Mouse (Mus musculus) c-Kit-positive CD71-positive TER-119-positive erythroid progenitor cells, embryonic 14.5 days (primary cell): Measurements from ENCODE around the gene Zfp706.

Experiments used
- DNase-seq: peaks from one replicate; pipeline ENCODE4 v3.0.0-alpha.2; 2013; ENCODE audit warnings: low spot score

Zfp706 gene

DNA sequence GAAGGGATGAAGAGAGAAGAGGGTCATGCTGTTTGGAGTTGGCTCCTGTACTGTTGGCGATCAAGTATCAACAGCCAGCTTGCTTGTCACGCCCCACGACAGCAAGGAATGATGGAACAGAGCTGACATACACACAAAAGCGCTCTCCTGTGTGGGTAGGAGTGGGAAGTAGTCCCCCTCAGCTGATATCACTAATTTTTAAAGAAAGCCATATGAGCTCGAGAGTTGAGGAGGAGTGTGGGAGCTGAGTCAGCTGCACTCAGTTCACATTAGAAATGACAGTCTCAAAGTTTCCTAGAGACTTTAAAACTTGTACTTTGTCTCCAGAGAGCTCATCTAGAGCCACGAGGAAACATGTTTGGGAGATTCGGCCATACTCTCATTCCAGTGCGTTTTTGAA is 29.8 kb downstream of the Zfp706 start:
- DNase-seq = no peak

- no peak for DNase-seq
Measured at GRCm38 (mm10) chr15:36975690-36976089, 31.9 kb downstream of the Zfp706 start.

GRCm38 (mm10) chr15:36975256-36975620 is 32.3 kb downstream of the Zfp706 start:
- no peak for DNase-seq

DNA sequence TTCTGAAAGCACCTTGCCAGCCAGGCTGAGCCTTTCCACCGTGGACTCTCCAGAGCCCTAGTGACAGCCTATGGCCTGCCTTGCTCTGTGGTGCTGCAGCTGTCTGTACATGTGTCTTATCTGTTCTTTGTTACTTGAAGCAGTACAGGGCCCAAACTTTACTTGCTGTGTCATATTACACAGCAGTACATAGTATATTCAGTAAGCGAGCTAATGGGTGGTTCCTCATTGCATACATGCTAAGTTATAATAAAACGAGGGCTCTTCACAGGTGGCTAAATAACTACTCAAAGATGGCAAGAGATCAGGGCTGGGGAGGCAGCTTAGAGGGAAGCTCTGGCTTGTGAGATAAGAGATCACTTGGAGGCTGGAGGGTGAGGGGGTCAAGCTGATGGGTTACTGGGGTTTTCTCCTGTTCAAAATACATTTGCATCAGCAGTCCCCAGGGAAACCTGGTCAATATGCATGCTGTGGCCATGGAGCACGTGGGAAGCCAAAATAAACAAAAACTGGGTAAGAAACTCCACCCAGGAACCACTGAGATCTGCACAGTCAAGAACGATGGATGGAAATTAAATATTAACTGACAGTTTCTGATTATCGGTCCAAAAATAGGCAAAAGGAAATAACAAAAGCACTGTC is 32.8 kb downstream of the Zfp706 start:
- DNase-seq = no peak

GRCm38 (mm10) chr15:36973714-36974113 is 33.9 kb downstream of the Zfp706 start:
- no peak for DNase-seq

DNA sequence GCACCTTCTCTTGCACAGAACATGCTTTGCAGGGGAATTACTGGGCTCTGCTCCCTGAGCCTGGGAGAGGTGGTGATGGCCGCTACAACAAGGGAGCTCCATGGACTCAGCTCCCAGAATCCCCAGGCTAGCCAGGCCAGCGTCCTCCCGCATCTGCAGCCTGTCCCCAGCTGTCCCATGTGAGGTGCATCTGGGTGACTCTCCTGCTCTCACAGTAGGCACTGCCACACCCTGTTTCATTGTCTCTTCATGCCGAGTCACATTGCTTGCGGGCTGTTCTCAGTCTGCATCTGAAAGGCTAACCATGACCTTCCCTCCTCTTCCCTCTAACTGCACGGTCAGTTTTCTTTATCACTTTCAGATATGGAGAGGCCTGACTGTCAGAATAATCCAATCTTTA is 34.3 kb downstream of the Zfp706 start:
- no peak for DNase-seq

GRCm38 (mm10) chr15:36969794-36970193 is 37.8 kb downstream of the Zfp706 start:
- DNase-seq = no peak

DNA sequence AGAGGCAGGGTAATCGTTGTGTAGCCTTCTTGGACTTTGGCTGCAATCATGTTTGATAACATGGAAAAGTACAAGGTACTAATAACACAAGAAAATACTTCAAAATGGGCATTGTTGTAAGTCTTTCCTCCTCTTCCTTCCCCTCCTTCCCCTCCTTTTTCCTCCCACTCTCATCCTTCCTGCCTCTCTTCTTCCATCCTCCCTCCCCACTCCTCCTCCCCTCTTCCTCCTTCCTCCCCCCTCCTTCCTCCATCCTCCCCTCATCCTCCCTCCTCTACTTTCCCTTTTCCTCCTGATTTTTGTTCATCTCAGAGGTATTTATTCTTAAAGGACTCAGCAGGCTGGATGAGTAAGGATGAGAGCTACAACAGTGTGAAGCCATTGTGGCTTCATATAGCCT is 39.3 kb downstream of the Zfp706 start:
- DNase-seq = no peak

DNA sequence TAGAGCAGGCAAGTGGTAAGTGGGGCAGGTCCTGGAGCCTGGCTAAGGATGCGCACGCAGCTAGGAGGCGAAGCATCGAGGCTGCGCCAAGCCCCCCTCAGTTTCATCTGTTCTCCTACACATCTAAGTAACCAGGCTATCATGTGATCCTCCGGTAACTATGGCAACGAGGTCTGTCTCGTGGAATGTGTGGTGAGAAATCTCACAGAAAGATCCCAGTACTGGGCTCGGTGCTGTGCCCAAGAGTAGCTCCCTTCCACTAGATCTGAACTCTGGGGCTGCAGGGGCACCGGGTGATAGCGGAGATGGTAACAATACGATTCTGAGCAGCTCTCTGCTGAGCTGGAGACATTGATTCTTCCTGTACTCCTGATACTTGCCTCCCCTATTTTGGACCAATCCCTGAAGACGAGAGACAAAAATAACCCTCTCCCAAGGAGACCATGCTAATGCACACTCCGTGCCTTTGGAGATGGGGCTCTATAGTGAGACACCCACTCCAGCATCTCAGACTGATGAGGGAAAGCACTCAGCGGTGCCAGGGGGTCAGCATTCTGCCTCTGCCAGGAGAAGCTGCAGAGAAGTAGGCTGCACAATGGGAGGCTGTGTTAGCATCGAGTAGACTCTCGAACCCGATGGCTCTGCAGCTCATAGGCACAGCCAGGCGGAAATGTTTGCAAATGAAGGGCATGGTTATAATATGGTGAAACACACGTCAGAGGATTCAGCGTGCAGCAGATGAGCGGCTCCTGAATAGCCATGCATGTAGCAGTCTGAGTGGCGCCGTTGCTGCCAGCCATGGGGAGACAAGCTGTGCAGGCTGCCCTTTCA is 40.0 kb downstream of the Zfp706 start:
- DNase-seq = no peak

DNA sequence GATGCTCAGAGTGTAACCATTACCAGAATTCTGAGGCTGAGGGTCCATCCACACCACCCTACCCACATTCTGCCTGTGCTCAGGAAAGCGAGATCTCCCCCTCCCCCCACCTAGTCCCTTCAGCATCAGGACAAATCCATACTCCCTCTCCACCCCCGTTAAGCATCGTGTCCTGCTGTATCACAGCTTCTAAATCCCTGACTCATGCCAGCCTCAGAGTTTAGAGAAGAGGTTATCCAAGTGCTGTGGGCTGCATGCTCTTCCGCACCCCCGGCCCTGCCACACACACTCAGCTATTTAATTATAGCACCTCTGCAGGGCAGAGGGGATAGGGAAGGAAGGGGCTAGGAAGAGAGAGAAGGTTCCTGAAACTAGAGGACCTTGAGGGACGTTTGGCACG is 40.6 kb downstream of the Zfp706 start:
- DNase-seq = no peak

- no peak for DNase-seq
Measured at GRCm38 (mm10) chr15:36966466-36966865, 41.1 kb downstream of the Zfp706 start.

DNA sequence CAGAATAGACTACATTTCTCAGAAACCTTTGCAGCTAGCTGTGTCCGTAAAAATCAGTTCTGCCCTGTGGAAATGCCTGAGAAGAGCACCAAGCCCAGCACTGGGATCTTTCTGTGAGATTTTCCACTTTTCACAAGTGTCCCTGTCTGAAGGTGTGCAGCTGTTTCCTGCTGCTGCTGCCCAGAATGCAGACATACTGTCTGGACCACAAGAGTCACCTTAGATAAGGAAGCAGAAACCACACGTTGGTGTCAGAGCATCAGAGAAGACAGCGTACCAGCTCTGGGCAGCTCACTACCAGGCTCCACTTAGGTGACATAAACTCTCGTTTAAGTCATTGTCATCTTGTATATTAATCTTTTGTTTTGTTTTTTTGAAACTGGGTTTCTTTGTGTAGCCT is 41.8 kb downstream of the Zfp706 start:
- no peak for DNase-seq

GRCm38 (mm10) chr15:36962931-36963330 is 44.6 kb downstream of the Zfp706 start:
- DNase-seq = no peak

DNA sequence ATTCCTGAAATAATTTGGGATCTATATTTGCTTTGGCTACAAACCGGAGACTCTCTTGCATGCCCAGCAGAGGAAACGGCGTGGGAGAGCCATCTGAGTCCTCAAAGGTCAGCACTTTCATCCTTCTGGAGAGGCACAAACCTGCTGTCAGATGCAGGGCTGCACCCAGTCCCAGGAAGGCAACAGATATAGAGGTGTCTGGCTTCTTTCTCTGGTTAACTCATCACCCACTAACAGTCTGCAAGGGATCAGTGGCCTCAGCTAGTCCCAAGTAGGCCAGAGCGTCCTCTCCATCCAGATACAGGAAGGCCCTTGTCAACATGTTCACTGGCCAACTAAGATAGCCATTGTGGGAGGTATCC is 46.7 kb downstream of the Zfp706 start:
- DNase-seq = no peak

DNA sequence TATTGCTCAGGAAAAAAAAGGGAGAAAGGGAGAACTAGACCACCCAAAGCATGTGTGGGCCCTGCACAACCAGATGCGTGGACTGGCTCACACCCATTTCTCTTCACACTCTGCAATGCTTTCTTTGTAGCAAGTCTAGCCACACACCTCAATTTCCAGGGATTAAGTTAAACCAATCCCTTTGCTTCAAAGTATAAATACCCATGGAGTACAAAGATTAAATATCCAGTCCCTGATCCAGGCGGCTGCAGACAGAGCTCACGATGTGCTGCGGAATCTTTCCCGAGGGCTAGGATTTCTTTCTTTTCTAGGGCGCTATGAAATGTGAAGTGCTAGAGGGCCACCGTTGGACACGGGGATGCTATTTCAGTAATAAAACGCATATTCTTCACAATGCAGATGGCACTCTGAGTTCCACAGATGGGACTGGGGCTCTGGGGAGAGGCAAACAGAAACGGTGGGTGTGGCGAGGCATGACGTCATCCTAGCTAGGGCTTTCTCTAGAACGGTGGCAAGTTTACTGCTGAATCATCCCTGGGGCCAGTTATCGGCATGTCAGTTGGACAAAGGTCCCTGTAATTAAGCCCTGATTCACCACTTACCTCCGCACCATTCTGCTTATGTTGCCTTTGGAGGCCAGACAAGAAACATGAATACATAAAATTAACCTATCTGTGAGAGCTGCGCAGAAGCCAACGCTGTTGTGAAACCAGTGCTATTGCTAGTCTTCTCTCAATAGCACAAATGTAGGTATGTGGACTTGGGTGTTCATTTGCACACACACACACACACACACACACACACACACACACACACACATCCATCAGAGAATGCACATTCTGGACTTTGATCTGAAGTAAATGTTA is 47.3 kb downstream of the Zfp706 start:
- peak; percentile 85 for DNase-seq

GRCm38 (mm10) chr15:36956221-36956620 is 51.4 kb downstream of the Zfp706 start:
- no peak for DNase-seq

DNA sequence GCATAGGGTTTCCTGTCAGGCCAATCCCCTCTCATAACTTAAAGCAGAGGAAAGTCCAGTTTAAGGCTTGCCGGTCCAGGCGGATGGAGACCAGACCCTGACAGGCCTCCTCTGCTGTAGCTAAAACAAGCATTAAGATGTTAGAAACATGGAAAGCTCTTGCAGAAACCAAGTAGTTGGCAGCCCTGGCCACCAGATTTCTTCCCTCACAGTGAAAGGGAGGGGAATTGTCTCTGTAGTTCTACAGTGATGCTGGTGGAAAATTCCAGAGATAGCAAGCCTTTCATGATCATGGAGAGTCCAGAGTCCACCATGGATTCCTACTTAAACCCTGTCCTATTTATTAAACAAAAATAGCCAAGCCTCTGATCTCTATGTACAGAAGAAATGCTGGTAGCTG is 57.3 kb downstream of the Zfp706 start:
- DNase-seq = no peak

DNA sequence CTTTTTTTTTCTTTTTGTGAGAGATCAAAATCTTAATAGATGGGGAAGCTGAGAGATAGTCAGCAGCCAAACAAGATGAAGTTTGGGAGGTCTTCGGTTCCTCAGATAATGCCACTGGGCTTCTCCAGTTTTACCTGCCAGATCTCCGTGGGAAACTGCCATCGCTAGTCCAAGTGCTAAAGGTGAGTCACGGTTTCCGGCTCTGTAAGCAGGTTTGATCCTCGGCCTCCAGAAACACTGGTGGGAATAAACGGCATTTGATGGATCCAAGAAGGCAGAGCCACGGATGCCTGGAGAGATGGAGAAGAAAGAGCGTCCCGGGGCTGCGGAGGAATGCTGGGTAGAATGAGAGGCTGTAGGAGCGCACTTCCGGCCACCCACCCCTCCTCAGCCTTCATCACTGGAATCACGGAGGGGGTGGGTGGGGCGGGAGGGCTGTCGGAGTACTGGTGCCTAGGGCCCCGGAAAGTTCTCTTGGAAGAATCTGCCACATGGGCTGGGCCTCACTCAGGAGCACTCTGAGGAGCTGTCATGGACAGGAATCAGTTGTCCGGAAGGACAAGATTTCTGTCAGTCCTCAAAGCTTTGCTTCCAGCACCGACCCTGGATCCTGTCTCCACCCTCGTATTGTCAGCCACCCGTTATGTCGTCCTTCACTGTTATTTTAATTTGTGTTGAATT is 58.6 kb downstream of the Zfp706 start:
- DNase-seq = no peak
